Mouse (Mus musculus) brain, embryonic 14.5 days (tissue): Measurements from ENCODE around the gene Gm21987. TPM values are rescaled to one million over a fixed set of nuclear protein-coding genes. Genes with fewer than 3 reads are reported as not detected.
A peak's percentile ranks its signal among the peaks of the same experiment; 100 is the strongest.

ENCODE experiments used
- DNase-seq: peaks from one replicate; pipeline ENCODE4 v3.0.0-alpha.2; 2011; ENCODE audit warnings: low read depth
- CTCF ChIP-seq: fragments of 200-500 bp; IDR thresholded peaks from 2 replicates; pipeline ENCODE4 v1.5.1; 2012; ENCODE audit warnings: inconsistent platforms, mild to moderate bottlenecking, moderate library complexity, borderline replicate concordance; ENCODE audit not compliant: insufficient read depth, insufficient read length; ENCODE audit errors: extremely low read depth
- POLR2A ChIP-seq: fragments of 200-500 bp; IDR thresholded peaks from 2 replicates; pipeline ENCODE4 v1.6.1; 2012; ENCODE audit warnings: mild to moderate bottlenecking, inconsistent platforms, borderline replicate concordance; ENCODE audit not compliant: poor library complexity, insufficient read depth, insufficient read length, severe bottlenecking; ENCODE audit errors: extremely low read depth
- polyA plus RNA-seq: library from polyadenylated mRNA; depleted of rRNA; stranded (reverse); fragments of >200 nt; gene quantifications from 2 replicates; pipeline ENCODE4 v1.2.3, GENCODE M21; 2012

The Gm21987 gene
- polyA plus RNA-seq, 1 experiment = not detected

GRCm38 (mm10) chr16:38376163-38376840 lies 29.5 kb downstream of the Gm21987 start:
- peak; percentile 51; the same call in 1 of the 2 replicates for TF ChIP-seq POLR2A
- no peak for TF ChIP-seq CTCF
- peak; percentile 88 for DNase-seq

DNA sequence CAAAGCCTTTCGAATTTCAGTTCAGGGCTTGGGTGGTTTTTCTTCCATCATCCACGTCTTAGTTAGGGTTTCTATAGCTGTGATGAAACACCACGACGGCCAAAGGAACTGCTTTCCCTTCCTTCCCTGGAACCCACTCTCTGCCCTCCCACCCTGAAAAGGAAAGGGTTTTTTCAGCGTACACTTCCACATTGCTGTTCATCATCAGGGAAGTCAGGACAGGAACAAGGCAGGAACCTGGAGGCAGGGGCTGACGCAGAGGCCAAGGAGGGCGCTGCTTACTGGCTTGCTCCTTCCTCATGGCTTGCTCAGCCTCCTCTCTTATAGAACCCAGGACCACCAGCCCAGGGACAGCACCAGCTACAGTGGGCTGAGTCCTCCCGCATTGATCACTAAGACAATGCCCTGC lies 30.0 kb downstream of the Gm21987 start:
- no peak for DNase-seq
- TF ChIP-seq POLR2A = no peak
- TF ChIP-seq CTCF = no peak

GRCm38 (mm10) chr16:38377546-38377945 lies 30.7 kb downstream of the Gm21987 start:
- no peak for DNase-seq
- TF ChIP-seq CTCF = no peak
- no peak for TF ChIP-seq POLR2A

DNA sequence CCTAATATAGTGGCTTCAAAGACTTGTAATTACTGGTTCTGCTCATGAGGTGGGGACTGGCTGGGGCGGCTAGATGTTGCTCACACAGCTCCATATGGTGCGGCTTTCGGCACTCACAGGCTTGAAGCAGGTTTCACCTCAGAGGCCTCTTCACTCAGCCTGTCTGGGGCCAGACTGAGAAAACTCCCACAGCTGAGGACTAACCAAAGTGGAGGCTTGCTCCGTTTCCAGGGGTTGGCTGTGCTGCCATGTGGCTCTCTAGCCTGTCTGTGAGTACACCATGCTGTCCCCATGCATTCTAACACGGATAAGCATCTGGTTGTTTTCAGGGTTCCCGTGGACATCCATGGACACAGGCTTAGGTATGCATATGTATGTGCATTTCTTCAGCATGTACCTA lies 31.8 kb downstream of the Gm21987 start:
- DNase-seq = no peak
- TF ChIP-seq CTCF (no peak), POLR2A (no peak)

DNA sequence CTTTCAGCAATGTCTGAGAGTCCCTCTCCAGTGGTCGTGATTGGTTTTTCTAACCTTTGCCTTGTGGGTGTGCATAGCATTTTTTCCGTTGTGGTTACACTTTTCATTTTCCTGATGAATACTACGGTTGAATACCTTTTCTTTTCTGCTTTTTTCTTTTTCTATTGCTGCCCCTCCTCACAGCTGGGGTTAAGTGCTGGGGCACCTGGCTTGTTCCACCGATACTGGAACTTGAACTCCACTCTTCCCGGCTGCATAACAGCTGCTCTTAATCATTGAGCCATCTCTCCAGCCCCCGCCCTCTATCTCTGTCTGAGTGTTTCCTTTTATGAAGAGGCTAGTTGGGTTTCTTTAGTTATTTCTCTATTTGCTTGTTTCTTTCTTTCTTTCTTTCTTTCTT lies 32.2 kb downstream of the Gm21987 start:
- no peak for DNase-seq
- no peak for TF ChIP-seq CTCF
- no peak for TF ChIP-seq POLR2A

GRCm38 (mm10) chr16:38379493-38379892 lies 32.7 kb downstream of the Gm21987 start:
- no peak for DNase-seq
- TF ChIP-seq CTCF = no peak

GRCm38 (mm10) chr16:38379926-38380325 lies 33.1 kb downstream of the Gm21987 start:
- DNase-seq = no peak
- TF ChIP-seq POLR2A (no peak), CTCF (no peak)

GRCm38 (mm10) chr16:38383683-38384082 lies 36.8 kb downstream of the Gm21987 start:
- TF ChIP-seq CTCF (no peak), POLR2A (no peak)
- no peak for DNase-seq

GRCm38 (mm10) chr16:38385184-38385634 lies 38.4 kb downstream of the Gm21987 start:
- no peak for DNase-seq
- TF ChIP-seq CTCF = no peak
- no peak for TF ChIP-seq POLR2A

- no peak for DNase-seq
- TF ChIP-seq POLR2A = no peak
- no peak for TF ChIP-seq CTCF
These were observed 38.9 kb downstream of the Gm21987 start for GRCm38 (mm10) chr16:38385700-38386099.

- TF ChIP-seq CTCF (no peak), POLR2A (no peak)
- DNase-seq = no peak
These were observed 40.5 kb downstream of the Gm21987 start for GRCm38 (mm10) chr16:38387389-38387788.

DNA sequence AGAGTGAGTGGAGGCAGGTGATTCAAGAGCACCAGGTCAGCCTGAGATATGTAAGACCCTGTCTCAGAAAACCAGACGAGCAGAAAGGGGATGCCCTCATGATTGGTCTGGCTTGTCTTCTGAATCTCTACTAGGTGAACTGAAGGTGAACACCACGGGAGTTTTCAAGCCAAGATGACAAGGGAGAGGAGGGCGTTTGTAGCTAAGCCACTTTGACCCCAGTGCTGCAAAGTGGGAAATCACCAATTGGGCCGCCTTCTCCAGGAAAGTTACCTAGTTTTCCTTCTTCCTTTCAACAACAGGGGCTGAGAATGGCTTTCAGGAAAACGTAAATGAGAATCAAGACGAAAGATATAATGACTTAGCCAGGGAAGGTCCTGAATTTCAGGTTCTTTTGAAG lies 41.9 kb downstream of the Gm21987 start:
- no peak for DNase-seq
- no peak for TF ChIP-seq CTCF
- no peak for TF ChIP-seq POLR2A
